Mouse (Mus musculus) embryonic stem cell, embryonic (primary cell): ENCODE data around the gene Hlx.

Source experiments
- CTCF ChIA-PET, 4 experiments: fragments of 300-600 bp in 2 of 4; fragments of 350-600 bp in 2 of 4; sonication (Branson Sonifier 250); formaldehyde crosslinking; loops; one replicate each; lab custom pipeline; 2022; ENCODE audit warnings: inconsistent platforms in 2 of 4; lab: Charles Lee
- POLR2A ChIA-PET, 4 experiments: fragments of 300-600 bp in 2 of 4; fragments of 350-600 bp in 2 of 4; sonication (Branson Sonifier 250); formaldehyde crosslinking; loops; one replicate each; lab custom pipeline; 2022; ENCODE audit warnings: antibody characterized with exemption in 4 of 4, inconsistent platforms in 1 of 4; lab: Charles Lee

Hlx gene

GRCm38 (mm10) chr1:184732556-184733049 lies at the start of gene Hlx:
Hlx (minus strand) TSS chr1:184732619.
- POLR2A ChIA-PET = interaction anchor here (0.5 to 1.4 kb wide), 21 partner anchors 8 to 1807 kb away, joined by 3 to 7 read pairs (median 3); partner anchors contain the start of gene 1700056E22Rik (in 1 of the 4)
- CTCF ChIA-PET = interaction anchor here (0.6 to 1.4 kb wide), 15 partner anchors 8 to 1290 kb away, joined by 3 to 10 read pairs (median 5); no protein-coding TSS in a partner anchor

DNA sequence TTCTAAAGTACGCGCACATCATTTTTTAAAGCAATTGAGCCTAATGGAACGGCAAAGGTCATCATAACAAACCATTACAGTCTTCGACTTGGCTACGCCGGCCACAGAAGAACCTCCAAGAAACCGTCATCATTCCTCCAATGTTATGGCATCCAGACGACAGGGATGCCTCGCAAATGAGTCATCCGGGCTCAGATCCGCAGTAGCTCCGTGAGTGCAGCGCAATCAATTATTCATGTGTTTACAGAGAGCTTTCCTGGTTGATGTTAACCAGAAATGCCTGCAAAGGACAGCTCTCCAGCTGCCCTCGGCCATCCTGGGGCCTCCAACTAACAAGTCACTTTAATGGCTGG lies 49.7 kb upstream of the Hlx start:
- POLR2A ChIA-PET = no interaction called here
- CTCF ChIA-PET = no interaction called here

- ChIA-PET POLR2A (interaction anchor here in 1 of 4 experiments (1.1 kb wide), 1 partner anchor 54 kb away, joined by 3 read pairs; no protein-coding TSS in a partner anchor), CTCF (no interaction called here)
Measured at GRCm38 (mm10) chr1:184781286-184782160, 49.1 kb upstream of the Hlx start.

DNA sequence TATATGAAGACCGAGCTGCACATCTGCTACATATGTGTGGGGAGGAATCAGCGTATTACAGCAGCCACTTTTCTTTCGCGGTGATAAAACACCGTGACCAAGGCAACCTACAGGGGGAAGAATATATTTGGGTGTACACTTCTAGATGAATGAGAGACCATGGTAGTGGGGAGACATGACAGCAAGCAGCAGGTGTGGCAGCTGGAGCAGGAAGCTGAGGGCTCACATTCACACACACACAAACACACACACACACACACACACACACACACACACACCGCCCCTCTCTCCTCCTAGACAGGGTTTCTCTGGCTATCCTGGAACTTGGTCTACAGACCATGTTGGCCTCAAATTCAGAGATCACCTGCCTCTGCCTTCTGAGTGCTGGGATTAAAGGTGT lies 45.7 kb upstream of the Hlx start:
- CTCF ChIA-PET = interaction anchor here (0.5 to 3.0 kb wide), 6 partner anchors 8 to 192 kb away, joined by 3 to 28 read pairs (median 8); no protein-coding TSS in a partner anchor
- POLR2A ChIA-PET = no interaction called here

- ChIA-PET CTCF (interaction anchor here (0.5 to 3.5 kb wide), 57 partner anchors 8 to 1511 kb away, joined by 3 to 28 read pairs (median 3); partner anchors contain the start of gene Marc1 (in 1 of the 4)), POLR2A (interaction anchor here (0.5 to 0.9 kb wide), 5 partner anchors 9 to 470 kb away, joined by 3 to 4 read pairs (median 3); no protein-coding TSS in a partner anchor)
Measured at GRCm38 (mm10) chr1:184777061-184777795, 44.8 kb upstream of the Hlx start.

DNA sequence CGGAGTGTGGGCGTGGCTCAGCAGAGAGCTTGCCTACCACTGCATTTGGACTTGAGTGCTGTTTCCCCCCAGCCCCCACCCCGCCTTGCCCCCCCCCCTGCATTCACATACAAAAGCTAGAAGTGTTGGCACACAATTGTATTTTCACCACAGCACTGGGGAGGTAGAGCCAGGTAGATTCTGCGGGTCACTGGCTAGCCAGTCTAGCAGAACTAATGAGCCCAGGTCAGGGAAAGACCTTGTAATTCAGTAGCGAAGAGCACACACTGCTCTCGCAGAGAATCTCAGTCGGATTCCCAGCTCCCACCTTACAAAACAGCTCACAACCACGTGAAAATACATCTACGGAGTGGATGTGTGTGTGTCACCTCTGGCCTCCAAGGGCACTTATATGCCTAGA lies 42.9 kb upstream of the Hlx start:
- ChIA-PET CTCF (interaction anchor here in 3 of 4 experiments (0.6 to 3.5 kb wide), 10 partner anchors 10 to 52 kb away, joined by 3 to 23 read pairs (median 4); no protein-coding TSS in a partner anchor), POLR2A (interaction anchor here in 2 of 4 experiments (0.8 to 1.4 kb wide), 2 partner anchors 15 to 52 kb away, joined by 3 read pairs; no protein-coding TSS in a partner anchor)

DNA sequence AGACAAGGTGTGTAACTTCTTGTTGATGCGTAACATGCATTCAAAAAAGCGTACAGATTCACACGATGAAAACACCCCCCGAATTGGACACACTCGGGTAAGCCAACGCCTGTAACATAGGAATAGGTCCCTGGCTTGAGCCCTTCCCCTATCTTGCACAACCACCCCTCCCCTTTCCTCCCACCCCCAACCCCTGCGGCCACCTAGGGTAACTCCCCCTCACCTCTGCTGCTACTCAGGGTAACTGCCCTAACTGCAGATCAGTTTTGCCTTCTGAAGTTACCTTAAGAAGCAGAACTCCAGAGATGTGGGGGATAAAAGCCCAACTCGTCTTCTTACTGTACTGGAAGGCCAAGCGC lies 39.5 kb upstream of the Hlx start:
- ChIA-PET CTCF (interaction anchor here in 1 of 4 experiments (1.2 kb wide), 1 partner anchor 280 kb away, joined by 3 read pairs; no protein-coding TSS in a partner anchor), POLR2A (interaction anchor here in 1 of 4 experiments (0.6 kb wide), 1 partner anchor 1251 kb away, joined by 3 read pairs; no protein-coding TSS in a partner anchor)

DNA sequence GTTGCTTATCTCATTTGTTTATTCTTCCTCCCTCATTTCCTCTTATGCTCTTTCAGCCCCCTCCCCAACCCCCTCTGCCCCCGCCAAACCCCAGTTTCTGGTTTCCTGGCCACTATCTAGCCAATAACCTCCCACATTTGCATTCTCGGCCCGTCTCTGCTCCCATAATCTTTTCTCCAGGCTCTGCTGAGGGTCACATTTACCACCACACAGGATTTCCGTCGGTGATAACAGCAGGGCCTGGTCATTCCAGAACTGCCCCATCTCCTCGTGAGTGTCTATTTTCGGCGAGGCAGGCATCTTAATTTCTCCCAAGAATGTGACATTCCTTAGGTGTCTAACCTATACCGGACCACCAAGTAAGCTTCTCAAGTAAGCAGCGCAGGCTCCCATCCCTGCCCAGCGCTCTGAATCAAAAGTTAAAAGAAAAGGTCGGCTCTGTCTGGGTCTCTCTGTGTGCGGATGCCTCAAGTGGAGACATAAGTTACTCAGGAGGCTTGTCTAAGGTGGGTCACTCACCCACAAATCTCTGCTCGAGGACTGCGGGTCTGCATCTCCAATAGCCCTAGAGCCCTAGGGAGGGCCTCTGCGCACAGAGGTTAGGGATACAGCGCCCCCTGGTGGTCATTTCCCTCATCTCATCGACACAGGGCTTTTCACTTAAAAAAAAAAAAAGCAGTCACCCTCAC lies 38.9 kb upstream of the Hlx start:
- CTCF ChIA-PET = interaction anchor here in 2 of 4 experiments (0.5 to 1.1 kb wide), 2 partner anchors 23 to 35 kb away, joined by 3 to 5 read pairs; no protein-coding TSS in a partner anchor
- POLR2A ChIA-PET = interaction anchor here in 1 of 4 experiments (0.6 kb wide), 1 partner anchor 1251 kb away, joined by 3 read pairs; no protein-coding TSS in a partner anchor

- ChIA-PET CTCF (interaction anchor here (0.7 to 1.5 kb wide), 5 partner anchors 13 to 498 kb away, joined by 3 to 7 read pairs (median 3); no protein-coding TSS in a partner anchor), POLR2A (no interaction called here)
Measured at GRCm38 (mm10) chr1:184763866-184764265, 31.4 kb upstream of the Hlx start.

- POLR2A ChIA-PET = interaction anchor here in 1 of 4 experiments (1.6 kb wide), 1 partner anchor 22 kb away, joined by 3 read pairs; no protein-coding TSS in a partner anchor
- CTCF ChIA-PET = interaction anchor here in 2 of 4 experiments (0.7 to 1.5 kb wide), 3 partner anchors 14 to 91 kb away, joined by 3 to 7 read pairs (median 3); no protein-coding TSS in a partner anchor
Measured at GRCm38 (mm10) chr1:184762941-184763340, 30.5 kb upstream of the Hlx start.

- POLR2A ChIA-PET = interaction anchor here in 1 of 4 experiments (1.6 kb wide), 1 partner anchor 21 kb away, joined by 3 read pairs; no protein-coding TSS in a partner anchor
- CTCF ChIA-PET = no interaction called here
Measured at GRCm38 (mm10) chr1:184761988-184762387, 29.6 kb upstream of the Hlx start.

DNA sequence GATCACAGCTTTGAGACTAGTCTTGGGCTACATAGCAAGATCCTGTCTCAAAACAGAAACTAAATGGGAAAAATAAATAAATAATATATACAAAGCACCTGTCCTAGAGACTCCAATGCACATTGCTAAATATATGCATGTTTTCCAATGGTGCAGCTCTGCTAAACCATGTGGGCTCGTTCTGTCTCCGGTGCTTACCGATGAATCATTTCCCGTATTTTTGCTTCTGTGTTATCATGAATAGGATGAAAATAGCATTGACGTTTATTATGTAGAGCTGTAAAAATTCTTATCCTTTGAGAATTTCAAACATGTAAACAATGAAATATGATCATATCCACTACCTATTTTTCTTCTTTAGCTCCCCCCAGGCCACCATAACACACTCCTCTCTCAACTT lies 20.3 kb upstream of the Hlx start:
- POLR2A ChIA-PET = no interaction called here
- CTCF ChIA-PET = interaction anchor here in 3 of 4 experiments (0.6 to 1.4 kb wide), 4 partner anchors 24 to 305 kb away, joined by 3 to 15 read pairs (median 5); no protein-coding TSS in a partner anchor

GRCm38 (mm10) chr1:184750114-184750664 lies 17.8 kb upstream of the Hlx start:
- ChIA-PET POLR2A (no interaction called here), CTCF (interaction anchor here in 1 of 4 experiments (0.9 kb wide), 1 partner anchor 9 kb away, joined by 3 read pairs; no protein-coding TSS in a partner anchor)

- CTCF ChIA-PET = no interaction called here
- POLR2A ChIA-PET = no interaction called here
Measured at GRCm38 (mm10) chr1:184748692-184749152, 16.3 kb upstream of the Hlx start.

DNA sequence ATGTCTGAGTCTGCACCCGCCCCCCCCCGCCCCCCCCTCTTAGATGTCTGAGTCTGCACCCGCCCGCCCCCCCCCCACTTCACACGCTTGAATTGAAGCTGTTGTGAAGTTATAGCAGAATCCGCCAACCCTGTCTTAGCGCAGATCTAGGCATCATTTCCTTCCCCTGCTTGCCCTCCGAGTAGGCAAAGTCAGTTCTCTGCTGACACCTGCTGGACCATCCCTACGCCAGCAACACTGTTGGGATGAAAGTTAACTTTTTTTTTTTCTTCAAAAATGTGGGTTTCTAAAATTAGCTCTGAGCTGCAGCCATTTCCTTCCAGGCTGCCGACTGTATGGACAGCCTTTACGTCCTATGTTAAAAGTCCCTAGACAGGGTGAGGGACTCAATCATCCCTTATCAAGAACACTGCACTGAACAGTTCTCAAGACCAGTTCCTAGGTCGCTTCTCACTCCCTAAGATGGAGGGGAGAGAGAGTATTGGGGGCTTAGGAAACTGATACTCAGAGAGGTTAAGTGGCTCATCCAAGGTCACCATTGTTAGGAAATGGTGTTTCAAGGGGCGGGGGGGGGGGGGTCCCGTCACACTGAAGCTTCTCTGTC lies 5.6 kb upstream of the Hlx start:
- ChIA-PET CTCF (interaction anchor here (0.5 to 2.3 kb wide), 17 partner anchors 13 to 1392 kb away, joined by 3 to 13 read pairs (median 3); no protein-coding TSS in a partner anchor), POLR2A (interaction anchor here in 3 of 4 experiments (0.6 to 0.7 kb wide), 3 partner anchors 34 to 1358 kb away, joined by 3 read pairs; no protein-coding TSS in a partner anchor)

DNA sequence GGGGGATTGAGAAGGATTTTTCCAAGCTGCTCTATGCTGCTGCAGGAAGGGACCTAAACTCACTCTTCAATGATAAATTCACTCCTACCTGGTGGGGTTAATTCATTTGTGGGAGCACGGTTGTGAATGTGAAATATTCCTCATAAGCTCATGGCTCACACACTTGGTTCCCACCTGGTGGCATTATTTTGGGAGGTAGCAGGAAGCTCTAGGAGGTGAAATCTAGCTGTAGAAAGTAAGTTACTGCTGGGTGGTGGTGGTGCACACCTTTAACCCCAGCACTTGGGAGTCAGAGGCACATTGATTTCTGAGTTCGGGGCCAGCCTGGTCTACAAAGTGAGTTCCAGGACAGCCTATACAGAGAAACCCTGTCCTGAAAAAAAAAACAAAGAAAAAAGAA lies 4.8 kb upstream of the Hlx start:
- POLR2A ChIA-PET = interaction anchor here in 2 of 4 experiments (0.6 to 0.7 kb wide), 2 partner anchors 34 to 1357 kb away, joined by 3 read pairs; no protein-coding TSS in a partner anchor
- CTCF ChIA-PET = interaction anchor here (0.5 to 2.3 kb wide), 13 partner anchors 13 to 1392 kb away, joined by 3 to 13 read pairs (median 3); no protein-coding TSS in a partner anchor
